Mouse (Mus musculus): ENCODE results near the gene Rhcg.

GRCm38 (mm10) chr7:79628271-79628913 is 10.9 kb upstream of the Rhcg start:
- TF ChIP-seq CTCF (IDR thresholded peaks at IDR 0.05; ENCODE audit: low read depth): no peak
- no peak for TF ChIP-seq EP300 (IDR thresholded peaks at IDR 0.05; ENCODE audit: low read depth)

Measured in liver, postnatal 0 days (tissue).